Mouse (Mus musculus): ENCODE data around the gene Myt1l. TPM values are rescaled to one million over a fixed set of nuclear protein-coding genes. Genes with fewer than 3 reads are reported as not detected.

The Myt1l gene
- polyA plus RNA-seq, 1 experiment = 0.04 TPM

DNA sequence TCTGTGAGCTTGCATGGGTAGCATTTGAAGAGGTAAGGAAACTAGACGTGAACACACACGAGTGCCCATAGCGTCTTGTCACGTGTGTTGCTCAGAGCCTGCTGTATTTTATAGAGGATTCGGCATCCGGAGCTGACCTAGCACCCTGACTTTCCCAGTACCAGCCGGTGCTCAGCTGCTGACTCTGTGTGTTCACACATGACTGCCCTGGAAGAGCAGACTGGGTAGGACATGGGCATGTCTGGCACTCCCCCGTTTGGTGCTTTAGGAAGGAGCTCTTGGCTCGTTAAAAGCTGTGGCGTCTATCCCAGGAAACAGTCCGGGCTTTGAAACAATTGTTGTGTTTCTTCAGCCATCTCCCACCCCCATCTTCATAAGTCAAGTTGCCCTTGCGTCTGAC is 428.8 kb downstream of the Myt1l start:
- DNase-seq (ENCODE audit: low spot score) = no peak

DNA sequence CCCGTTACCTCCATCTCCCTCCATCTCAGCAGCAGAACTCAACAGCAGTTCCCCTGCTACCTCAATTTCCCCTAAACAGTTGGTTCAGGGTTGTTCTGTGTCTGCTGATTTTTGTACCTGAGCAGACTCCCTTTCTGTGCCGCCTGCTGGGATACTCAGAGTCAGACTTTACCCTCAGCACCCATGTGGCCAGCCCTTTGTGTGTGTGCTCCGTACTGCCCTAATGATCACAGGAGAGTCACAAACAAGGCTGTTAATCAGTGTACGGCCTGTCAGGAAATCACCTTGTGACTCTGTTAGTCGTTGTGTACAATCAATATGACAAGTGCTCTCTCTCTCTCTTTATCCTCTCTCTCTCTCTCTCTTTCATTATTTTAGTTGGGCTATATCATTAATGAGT is 430.5 kb downstream of the Myt1l start:
- no peak for DNase-seq (ENCODE audit: low spot score)

DNA sequence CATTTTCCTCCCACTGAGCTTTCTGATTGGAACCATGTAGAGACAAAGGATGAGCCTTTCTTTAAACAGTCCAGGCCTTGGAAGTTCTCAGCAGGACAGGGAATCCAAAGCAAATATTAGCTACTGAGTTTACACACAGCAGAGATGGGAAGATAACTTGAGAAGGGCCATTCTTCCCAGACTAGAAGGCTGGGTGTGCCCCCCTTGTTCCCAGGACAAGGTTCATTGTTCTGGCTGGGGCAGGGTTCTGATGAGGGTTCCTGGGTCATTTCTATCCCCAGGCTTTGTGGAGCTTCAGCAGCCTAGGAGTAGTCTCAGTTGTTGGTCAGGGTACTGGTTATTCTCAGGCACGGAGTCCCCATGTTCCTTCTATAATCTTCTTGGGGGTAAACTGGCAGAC is 432.9 kb downstream of the Myt1l start:
- DNase-seq (ENCODE audit: low spot score) = no peak

DNA sequence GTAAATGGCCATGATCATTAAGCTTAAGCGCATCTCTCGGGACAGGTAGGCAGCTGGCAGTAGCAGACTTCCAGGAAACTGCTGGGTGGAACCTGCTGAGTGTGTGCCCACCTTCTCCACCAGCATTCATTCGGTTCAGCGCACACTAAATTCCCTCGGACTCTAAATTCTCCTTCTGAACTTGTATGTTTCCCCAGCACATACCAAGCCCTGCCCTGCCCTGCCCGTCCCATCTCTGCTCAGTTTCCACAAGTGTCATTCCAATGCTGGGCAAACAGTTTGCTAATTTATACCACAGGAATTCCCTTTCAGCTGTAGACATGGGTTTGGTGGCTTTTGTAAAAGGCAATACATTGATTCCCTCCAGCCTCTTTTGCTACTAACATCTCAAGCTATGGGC is 436.8 kb downstream of the Myt1l start:
- no peak for DNase-seq (ENCODE audit: low spot score)

GRCm38 (mm10) chr12:29971795-29972464 is 443.7 kb downstream of the Myt1l start:
- DNase-seq (ENCODE audit: low spot score) = no peak

GRCm38 (mm10) chr12:29972533-29972932 is 444.3 kb downstream of the Myt1l start:
- DNase-seq (ENCODE audit: low spot score) = no peak

All from urinary bladder, adult 2 months (tissue).